Mouse (Mus musculus): ENCODE results near the gene Atp6v0c. TPM values are rescaled to one million over a fixed set of nuclear protein-coding genes. Genes with fewer than 3 reads are reported as not detected.
A peak's percentile ranks its signal among the peaks of the same experiment; 100 is the strongest.

Gene Atp6v0c
- 528 and 578 TPM in 2 replicates for polyA plus RNA-seq (2014; fragmentation: Nextera tagmentation; extraction: Ambion mirVana)

GRCm38 (mm10) chr17:24169317-24170065 is at the start of gene Atp6v0c:
TSS of gene Atp6v0c (minus strand) at chr17:24169702.
- H3K4me2 ChIP-seq (replicated peaks; ENCODE audit: low read depth, low read length): peak within 1 kb of the TSS; percentile 82
- peak within 1 kb of the TSS; percentile 85 for H3K9ac ChIP-seq (ENCODE audit: low read depth, low read length)
- peak within 1 kb of the TSS; percentile 61 for H3K4me3 ChIP-seq (ENCODE audit: low read length)
- peak within 1 kb of the TSS; percentile 97 for H3K27ac ChIP-seq (ENCODE audit: low read depth, low read length)
- H3K36me3 ChIP-seq (ENCODE audit: control insufficient read depth, insufficient read depth, low read length): peaks cover 25% of the 10 kb centered on the region
- H3K27me3 ChIP-seq (ENCODE audit: control insufficient read depth, insufficient read depth, low read length): no peaks in the 10 kb centered on the region
- H3K4me1 ChIP-seq (ENCODE audit: control insufficient read depth, insufficient read depth, low read length): peaks cover 15% of the 10 kb centered on the region
- H3K9me3 ChIP-seq (ENCODE audit: control insufficient read depth, low read length): no peaks in the 10 kb centered on the region
- WGBS: under 1% methylated on average over 58 of the region's 58 CpGs
- ATAC-seq (ENCODE audit: low FRiP score, low TSS enrichment): peak; percentile 91

- WGBS: 76% methylated on average over 4 of the region's 4 CpGs
- H3K36me3 ChIP-seq (ENCODE audit: control insufficient read depth, insufficient read depth, low read length): peaks cover 30% of the 10 kb centered on the region
- no peak overlapping the region for H3K27ac ChIP-seq (ENCODE audit: low read depth, low read length)
- no peak overlapping the region for H3K4me2 ChIP-seq (replicated peaks; ENCODE audit: low read depth, low read length)
- H3K9ac ChIP-seq (ENCODE audit: low read depth, low read length): no peak overlapping the region
- peaks cover 11% of the 10 kb centered on the region for H3K4me1 ChIP-seq (ENCODE audit: control insufficient read depth, insufficient read depth, low read length)
- H3K27me3 ChIP-seq (ENCODE audit: control insufficient read depth, insufficient read depth, low read length): no peaks in the 10 kb centered on the region
- H3K9me3 ChIP-seq (ENCODE audit: control insufficient read depth, low read length): no peaks in the 10 kb centered on the region
- H3K4me3 ChIP-seq (ENCODE audit: low read length): no peak overlapping the region
- ATAC-seq (ENCODE audit: low FRiP score, low TSS enrichment): no peak
These were observed 47.3 kb upstream of the Atp6v0c start for GRCm38 (mm10) chr17:24216836-24217235.

- Histone ChIP-seq H3K4me2 (replicated peaks; ENCODE audit: low read depth, low read length) (no peak overlapping the region), H3K9me3 (ENCODE audit: control insufficient read depth, low read length) (no peaks in the 10 kb centered on the region), H3K27ac (ENCODE audit: low read depth, low read length) (no peak overlapping the region), H3K9ac (ENCODE audit: low read depth, low read length) (no peak overlapping the region), H3K4me3 (ENCODE audit: low read length) (no peak overlapping the region), H3K27me3 (ENCODE audit: control insufficient read depth, insufficient read depth, low read length) (no peaks in the 10 kb centered on the region), H3K36me3 (ENCODE audit: control insufficient read depth, insufficient read depth, low read length) (peaks cover 29% of the 10 kb centered on the region), H3K4me1 (ENCODE audit: control insufficient read depth, insufficient read depth, low read length) (peaks cover 22% of the 10 kb centered on the region)
- WGBS: 85% methylated on average over 6 of the region's 6 CpGs
- ATAC-seq (ENCODE audit: low FRiP score, low TSS enrichment): no peak
These were observed 43.7 kb upstream of the Atp6v0c start for GRCm38 (mm10) chr17:24213186-24213585.

DNA sequence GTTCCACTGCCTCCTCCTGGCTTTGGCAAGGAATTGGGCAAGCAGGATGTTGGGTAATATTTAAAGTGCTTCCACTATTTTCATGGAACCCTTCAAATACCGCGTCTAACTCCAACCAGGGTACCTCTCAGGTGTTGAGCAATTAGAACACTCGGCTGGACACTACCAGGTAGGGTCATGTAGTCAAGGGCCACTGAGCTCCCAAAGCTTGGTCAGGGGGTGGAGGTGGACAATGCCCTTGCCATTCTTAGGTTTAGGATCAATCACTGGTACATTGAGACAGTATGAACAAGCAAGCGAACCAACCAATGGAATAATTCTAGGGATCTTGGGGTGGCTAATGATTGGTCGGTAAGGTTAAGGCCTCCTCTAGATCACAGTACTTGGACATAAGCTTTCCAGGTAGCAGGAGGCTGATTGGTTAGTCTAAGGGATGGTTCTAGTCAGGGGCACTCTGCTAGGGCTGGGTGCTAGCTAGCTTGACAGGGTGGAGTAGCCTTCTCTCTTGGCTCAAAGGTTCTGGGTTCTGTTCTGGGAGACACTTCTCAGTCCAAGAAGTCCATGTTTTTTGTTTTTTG is 43.0 kb upstream of the Atp6v0c start:
- peak overlapping the region; percentile 96 for H3K4me2 ChIP-seq (replicated peaks; ENCODE audit: low read depth, low read length)
- peaks cover 5% of the 10 kb centered on the region for H3K27me3 ChIP-seq (ENCODE audit: control insufficient read depth, insufficient read depth, low read length)
- H3K4me3 ChIP-seq (ENCODE audit: low read length): peak overlapping the region; percentile 50
- no peak overlapping the region; the same call in 1 of the 2 replicates for H3K9ac ChIP-seq (ENCODE audit: low read depth, low read length)
- no peak for ATAC-seq (ENCODE audit: low FRiP score, low TSS enrichment)
- H3K36me3 ChIP-seq (ENCODE audit: control insufficient read depth, insufficient read depth, low read length): peaks cover 23% of the 10 kb centered on the region
- H3K4me1 ChIP-seq (ENCODE audit: control insufficient read depth, insufficient read depth, low read length): peaks cover 28% of the 10 kb centered on the region
- no peaks in the 10 kb centered on the region for H3K9me3 ChIP-seq (ENCODE audit: control insufficient read depth, low read length)
- 35% methylated on average over 5 of the region's 5 CpGs for WGBS
- H3K27ac ChIP-seq (ENCODE audit: low read depth, low read length): no peak overlapping the region

- Histone ChIP-seq H3K36me3 (ENCODE audit: control insufficient read depth, insufficient read depth, low read length) (peaks cover 19% of the 10 kb centered on the region; the same call in 1 of the 2 replicates), H3K27ac (ENCODE audit: low read depth, low read length) (peak overlapping the region; percentile 56), H3K9ac (ENCODE audit: low read depth, low read length) (peak overlapping the region; percentile 63), H3K27me3 (ENCODE audit: control insufficient read depth, insufficient read depth, low read length) (peaks cover 11% of the 10 kb centered on the region), H3K4me3 (ENCODE audit: low read length) (peak overlapping the region; percentile 50), H3K9me3 (ENCODE audit: control insufficient read depth, low read length) (no peaks in the 10 kb centered on the region), H3K4me2 (replicated peaks; ENCODE audit: low read depth, low read length) (peak overlapping the region; percentile 96), H3K4me1 (ENCODE audit: control insufficient read depth, insufficient read depth, low read length) (peaks cover 34% of the 10 kb centered on the region)
- WGBS: 3% methylated on average over 37 of the region's 37 CpGs
- peak; percentile 9; the same call in 1 of the 2 replicates for ATAC-seq (ENCODE audit: low FRiP score, low TSS enrichment)
These were observed 42.3 kb upstream of the Atp6v0c start for GRCm38 (mm10) chr17:24211631-24212440.

DNA sequence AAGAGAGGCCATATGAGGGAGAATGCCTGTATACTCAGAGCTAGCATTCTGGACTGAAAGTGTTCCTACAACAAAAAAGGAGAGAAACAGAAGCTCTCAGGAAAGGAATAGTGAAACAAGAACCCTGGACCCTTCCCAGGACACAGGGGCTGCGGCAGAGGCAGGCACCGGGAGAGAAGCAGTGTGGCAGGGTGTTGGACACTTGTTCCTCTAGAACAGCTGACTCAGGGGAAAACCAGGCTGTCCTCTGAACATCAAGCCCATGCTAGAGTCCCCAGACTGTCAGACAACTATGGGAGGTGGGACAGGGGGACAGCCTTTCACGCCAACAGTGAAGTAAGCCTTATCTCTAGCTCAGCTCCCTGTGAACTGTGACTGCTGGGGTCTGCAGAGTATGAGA is 41.1 kb upstream of the Atp6v0c start:
- peaks cover 46% of the 10 kb centered on the region for H3K4me1 ChIP-seq (ENCODE audit: control insufficient read depth, insufficient read depth, low read length)
- WGBS: 89% methylated on average over 3 of the region's 3 CpGs
- peaks cover 6% of the 10 kb centered on the region; the same call in 1 of the 2 replicates for H3K36me3 ChIP-seq (ENCODE audit: control insufficient read depth, insufficient read depth, low read length)
- H3K4me2 ChIP-seq (replicated peaks; ENCODE audit: low read depth, low read length): no peak overlapping the region
- no peak overlapping the region for H3K27ac ChIP-seq (ENCODE audit: low read depth, low read length)
- peaks cover 19% of the 10 kb centered on the region for H3K27me3 ChIP-seq (ENCODE audit: control insufficient read depth, insufficient read depth, low read length)
- no peak overlapping the region for H3K9ac ChIP-seq (ENCODE audit: low read depth, low read length)
- H3K9me3 ChIP-seq (ENCODE audit: control insufficient read depth, low read length): no peaks in the 10 kb centered on the region
- no peak overlapping the region for H3K4me3 ChIP-seq (ENCODE audit: low read length)
- ATAC-seq (ENCODE audit: low FRiP score, low TSS enrichment): no peak

DNA sequence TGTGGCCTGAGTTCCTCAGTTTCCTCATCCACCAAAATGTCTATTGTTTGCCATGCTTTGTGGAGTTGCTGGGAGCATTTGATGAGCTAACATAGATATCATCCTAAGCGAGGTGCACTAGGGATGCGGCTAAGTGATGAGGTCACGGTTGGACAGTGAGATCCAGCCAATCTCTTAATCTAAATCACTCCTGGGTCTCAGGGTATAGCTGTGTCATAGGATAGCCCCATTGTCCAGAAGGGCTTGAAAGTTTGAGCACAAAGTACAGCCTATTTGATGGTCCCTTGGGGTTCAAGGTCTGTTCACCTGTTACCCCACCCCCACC is 40.4 kb upstream of the Atp6v0c start:
- 69% methylated on average over 3 of the region's 3 CpGs for WGBS
- Histone ChIP-seq H3K9me3 (ENCODE audit: control insufficient read depth, low read length) (no peaks in the 10 kb centered on the region), H3K27ac (ENCODE audit: low read depth, low read length) (peak overlapping the region; percentile 78; the same call in 1 of the 2 replicates), H3K36me3 (ENCODE audit: control insufficient read depth, insufficient read depth, low read length) (no peaks in the 10 kb centered on the region; the same call in 1 of the 2 replicates), H3K27me3 (ENCODE audit: control insufficient read depth, insufficient read depth, low read length) (peaks cover 19% of the 10 kb centered on the region), H3K4me2 (replicated peaks; ENCODE audit: low read depth, low read length) (peak overlapping the region; percentile 96; the same call in 1 of the 2 replicates), H3K4me3 (ENCODE audit: low read length) (no peak overlapping the region), H3K9ac (ENCODE audit: low read depth, low read length) (no peak overlapping the region), H3K4me1 (ENCODE audit: control insufficient read depth, insufficient read depth, low read length) (peaks cover 48% of the 10 kb centered on the region)
- ATAC-seq (ENCODE audit: low FRiP score, low TSS enrichment): no peak

DNA sequence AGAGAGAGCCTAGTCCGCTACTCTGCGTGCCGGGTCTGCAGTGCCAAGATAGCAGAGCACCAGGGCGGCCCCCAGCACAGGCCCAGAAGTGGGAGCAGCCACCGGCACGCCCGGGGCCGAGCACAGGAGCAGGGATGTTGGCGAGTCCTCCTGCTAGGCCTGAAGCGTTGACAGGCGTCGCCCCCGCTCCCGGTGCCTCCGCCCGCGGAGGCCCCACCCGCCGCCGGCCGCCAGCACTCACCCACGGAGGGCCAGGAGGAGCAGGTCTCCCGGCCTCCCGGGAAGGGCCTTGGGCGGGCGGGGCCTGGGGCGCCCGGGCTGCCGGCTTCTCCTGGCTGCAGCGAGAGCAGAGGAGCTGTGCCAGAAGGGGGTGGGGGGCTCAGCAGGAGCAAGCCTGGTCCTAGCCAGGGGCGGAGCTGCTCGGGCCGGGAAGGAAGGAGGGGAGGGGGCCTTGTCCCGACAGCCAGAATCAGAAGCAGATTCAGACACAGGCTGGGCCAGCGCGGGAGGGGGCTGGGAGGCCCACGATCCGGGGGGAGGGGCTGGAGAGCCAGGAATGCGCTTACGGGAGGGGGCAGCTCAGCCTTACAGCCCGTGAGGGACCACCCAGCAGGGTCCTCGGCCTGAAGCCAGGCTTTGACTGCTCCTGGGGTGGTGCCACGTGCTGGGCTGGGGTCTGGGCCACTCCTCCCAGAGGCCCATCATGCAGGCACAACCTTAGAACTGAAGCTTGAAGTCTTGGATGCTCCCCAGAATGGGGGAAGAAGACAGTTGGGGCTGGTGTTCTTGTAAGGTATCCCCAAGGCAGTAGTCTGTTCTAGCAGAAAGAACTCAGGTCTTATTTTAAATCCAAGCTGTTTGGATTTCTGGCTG is 39.8 kb upstream of the Atp6v0c start, which contains the start of gene Ntn3:
Gene Ntn3, minus strand, starts transcription at position 489 of the 873 bp plus-strand sequence.
- Histone ChIP-seq H3K27me3 (ENCODE audit: control insufficient read depth, insufficient read depth, low read length) (peaks cover 19% of the 10 kb centered on the region), H3K36me3 (ENCODE audit: control insufficient read depth, insufficient read depth, low read length) (no peaks in the 10 kb centered on the region), H3K9ac (ENCODE audit: low read depth, low read length) (peak within 1 kb of the TSS; percentile 81), H3K4me1 (ENCODE audit: control insufficient read depth, insufficient read depth, low read length) (peaks cover 53% of the 10 kb centered on the region), H3K9me3 (ENCODE audit: control insufficient read depth, low read length) (no peaks in the 10 kb centered on the region), H3K4me3 (ENCODE audit: low read length) (peak within 1 kb of the TSS; percentile 72), H3K4me2 (replicated peaks; ENCODE audit: low read depth, low read length) (peak within 1 kb of the TSS; percentile 96), H3K27ac (ENCODE audit: low read depth, low read length) (peak within 1 kb of the TSS; percentile 78)
- under 1% methylated on average over 28 of the region's 43 CpGs for WGBS
- peak; percentile 61 for ATAC-seq (ENCODE audit: low FRiP score, low TSS enrichment)
